Mouse (Mus musculus) testis, adult 2 months (tissue): ENCODE measurements around the gene Frmd4a.

Experiments used
- CTCF ChIP-seq: fragments of 200-500 bp; IDR thresholded peaks from 2 replicates; pipeline ENCODE4 v1.5.1; 2012; ENCODE audit warnings: low read depth, mild to moderate bottlenecking, inconsistent platforms, low read length, moderate library complexity; ENCODE audit not compliant: control insufficient read depth, insufficient read depth, insufficient replicate concordance
- POLR2A ChIP-seq: fragments of 200-500 bp; IDR thresholded peaks from 2 replicates; pipeline ENCODE4 v1.6.1; 2012; ENCODE audit warnings: low read depth, mild to moderate bottlenecking, inconsistent platforms, low read length, moderate library complexity; ENCODE audit not compliant: control insufficient read depth

DNA sequence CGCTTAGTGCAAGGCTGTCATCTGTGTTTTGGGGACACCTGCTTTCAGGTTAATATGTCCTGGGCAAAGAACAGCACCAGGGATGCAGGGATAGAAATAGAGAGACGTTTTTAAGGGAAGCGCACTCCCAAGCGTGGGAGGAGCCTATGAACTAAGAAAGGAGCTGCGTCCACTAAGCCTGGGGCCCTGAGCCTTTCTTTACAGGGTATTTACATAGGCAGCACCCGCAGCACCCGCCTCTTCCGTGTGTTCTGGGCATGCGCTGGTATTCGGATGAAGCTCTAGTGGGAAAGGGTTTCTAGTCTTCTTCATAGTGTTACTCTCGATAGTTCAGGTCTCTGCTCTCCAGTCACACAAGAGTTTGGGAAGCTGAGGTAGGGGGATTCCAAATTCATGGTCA lies 445.0 kb downstream of the Frmd4a start:
- TF ChIP-seq POLR2A (no peak), CTCF (no peak)
